Mouse (Mus musculus) fat pad, adult 2 months (tissue): Measurements from ENCODE around the gene Serinc1.

Experiments
- DNase-seq: peaks from one replicate; pipeline ENCODE4 v3.0.0-alpha.2; 2011; ENCODE audit warnings: low read depth, low spot score; ENCODE audit errors: extremely low read depth

Serinc1 gene

DNA sequence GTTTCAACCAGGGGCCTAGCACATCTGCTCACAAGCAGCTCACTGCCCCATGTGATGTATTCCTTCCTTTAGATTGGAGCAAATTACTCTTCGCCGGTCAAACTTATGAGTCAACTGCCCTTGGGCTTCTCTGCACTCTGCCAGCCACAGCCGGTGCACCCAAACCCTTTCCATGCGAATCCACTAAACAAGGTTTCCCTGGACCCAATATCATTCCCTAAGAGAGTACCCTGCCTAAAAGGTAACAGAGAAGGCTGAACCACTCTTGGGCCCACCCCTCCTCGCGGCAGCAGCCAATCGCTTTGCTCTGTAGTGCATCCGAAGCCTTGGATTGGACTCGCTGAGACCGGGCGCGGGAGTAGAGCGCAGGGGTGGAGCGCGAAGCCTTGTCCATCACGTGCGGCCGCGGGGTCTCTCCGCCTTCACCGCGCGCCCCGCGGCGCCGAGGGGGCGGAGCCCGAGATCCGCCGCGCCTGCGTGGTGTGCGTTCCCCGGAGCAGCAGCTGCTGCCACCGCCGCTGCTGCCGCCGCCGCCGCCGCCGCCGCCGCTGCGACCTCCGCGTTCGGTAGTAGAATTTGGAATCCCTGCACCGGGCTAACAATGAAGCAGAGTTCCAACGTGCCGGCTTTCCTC, 46.3 kb downstream of the Serinc1 start, which contains the start of gene Hsf2:
TSS of gene Hsf2 (plus strand) at position 478 of the 634 bp plus-strand sequence.
- peak; percentile 34 for DNase-seq

DNA sequence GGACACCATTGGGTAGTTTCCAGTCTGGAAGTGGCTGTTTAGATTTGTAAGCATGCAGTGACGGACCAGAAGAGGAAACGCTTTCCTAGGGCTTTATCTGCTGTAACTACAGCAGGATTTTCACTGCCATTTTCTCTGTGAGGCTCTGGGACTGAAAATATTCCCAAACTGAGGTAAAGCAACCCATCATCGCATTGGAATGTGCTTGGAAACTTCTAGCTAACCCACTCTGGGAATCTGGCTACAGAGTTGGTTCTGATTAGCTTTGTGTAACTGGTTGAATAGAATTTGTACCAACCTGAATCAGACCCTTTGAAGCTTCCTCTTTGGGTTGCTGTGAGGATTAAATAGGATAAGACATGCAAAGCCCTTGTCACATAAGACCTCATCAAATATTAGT, 47.6 kb downstream of the Serinc1 start:
- DNase-seq, result no peak

DNA sequence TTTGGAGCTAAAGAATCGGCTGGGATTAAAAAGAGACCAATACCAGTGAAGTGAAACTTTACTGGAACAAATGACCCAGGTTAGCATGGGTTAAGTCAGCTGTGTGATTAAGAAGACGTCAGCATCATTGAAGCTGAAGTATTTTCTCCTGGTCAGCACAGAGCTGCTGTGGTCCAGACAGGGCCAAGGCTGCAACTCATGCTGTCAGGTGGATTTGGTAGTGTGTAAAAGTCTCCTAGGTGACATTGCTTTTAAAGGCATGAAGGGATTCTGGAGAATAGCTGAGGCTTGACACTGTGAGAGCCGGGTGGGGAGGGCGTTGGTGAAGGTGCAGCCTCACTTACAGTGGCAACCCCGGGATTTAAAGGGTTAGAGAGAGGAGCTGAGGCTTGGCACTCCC, 50.6 kb downstream of the Serinc1 start:
- DNase-seq, result no peak

DNA sequence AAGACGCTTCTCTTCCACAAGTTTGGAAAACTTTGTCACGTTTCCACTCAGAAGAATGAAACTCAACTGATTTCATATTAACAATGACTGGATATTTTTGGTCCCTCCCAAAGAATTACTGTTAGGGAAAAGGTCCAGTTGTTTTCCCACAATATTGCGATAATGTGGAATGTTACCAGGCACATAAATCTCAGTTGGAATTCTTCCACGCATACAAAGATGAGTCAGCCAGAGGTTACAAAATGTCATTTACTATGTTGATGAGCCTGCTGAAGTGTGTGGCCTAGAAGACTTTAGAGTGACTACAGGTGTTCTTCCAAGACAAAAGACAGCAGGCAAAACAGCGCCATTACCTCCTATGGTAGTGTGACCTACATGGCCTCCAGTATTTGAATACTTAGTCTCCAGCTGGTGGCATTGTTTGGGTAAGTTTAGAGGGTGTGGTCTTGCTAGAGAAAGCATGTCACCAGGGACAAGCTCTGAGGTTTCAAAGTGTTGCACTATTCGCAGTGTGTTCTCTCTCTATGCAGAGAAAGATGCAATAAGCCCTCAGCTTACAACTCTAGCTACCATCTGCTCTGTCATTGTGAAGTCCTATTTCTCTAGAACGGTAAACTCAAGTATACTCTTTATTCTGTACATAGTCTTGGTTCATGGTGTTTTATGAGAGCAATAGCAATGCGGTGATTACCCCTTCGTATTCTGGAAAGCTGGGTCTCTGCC, 55.0 kb downstream of the Serinc1 start:
- DNase-seq, result no peak
